Mouse (Mus musculus): ENCODE data around the gene 3110021N24Rik. TPM values are rescaled to one million over a fixed set of nuclear protein-coding genes. Genes with fewer than 3 reads are reported as not detected.

3110021N24Rik gene
- total RNA-seq, 2 experiments from 2014 or later = 0.59 to 1.2 TPM

DNA sequence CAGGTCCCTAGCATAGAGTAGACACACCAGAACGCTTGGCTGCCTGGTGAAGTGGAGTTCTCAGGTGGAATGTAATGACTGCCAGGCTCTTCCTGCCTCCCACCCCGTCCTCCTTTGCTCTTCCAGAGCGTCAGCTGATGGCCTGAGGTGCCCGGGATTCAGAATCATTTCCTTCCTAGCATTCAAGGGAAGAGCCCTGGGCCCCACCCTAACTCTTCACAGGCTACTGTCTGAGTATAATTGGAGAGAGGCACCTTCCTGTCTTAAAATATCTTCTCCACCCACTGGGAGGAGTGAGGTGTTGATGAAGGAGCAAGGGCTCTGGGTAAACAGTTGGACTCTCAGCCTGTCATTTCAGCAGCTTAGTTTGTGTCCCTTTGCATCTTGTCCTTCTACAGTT is 77.3 kb downstream of the 3110021N24Rik start:
- DNase-seq = no peak

DNA sequence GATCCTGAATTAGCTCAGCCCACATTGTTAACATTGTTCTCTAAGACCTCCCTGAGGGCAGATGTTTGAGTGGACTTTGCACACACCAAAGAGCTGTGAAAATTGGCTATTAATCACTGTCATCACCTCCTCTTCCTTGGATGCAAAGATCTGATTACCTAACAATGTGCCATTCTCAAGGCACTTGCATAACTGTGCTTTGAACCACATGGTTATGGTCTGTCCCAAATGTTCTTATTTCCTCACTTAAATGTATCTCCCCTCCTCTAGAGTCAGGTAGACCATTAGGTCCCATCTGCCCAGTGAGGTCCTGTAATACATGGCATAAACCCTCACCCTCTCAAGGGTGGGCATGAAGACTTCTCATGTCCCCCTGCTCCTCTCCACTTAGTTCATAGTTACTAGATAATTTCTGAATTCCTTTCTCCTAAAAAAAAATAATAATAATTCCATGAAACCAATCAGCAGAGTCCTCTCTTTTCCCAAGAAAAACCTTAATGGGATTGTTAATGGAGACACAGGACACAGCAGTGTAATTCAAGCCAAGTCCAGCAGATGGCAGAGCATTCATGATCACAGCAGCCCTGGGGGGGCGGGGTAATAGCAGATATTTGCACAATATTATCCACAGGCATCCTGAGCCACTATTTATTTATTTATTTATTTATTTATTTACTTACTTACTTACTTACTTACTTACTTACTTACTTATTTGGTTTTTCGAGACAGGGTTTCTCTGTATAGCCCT is 78.8 kb downstream of the 3110021N24Rik start:
- no peak for DNase-seq

DNA sequence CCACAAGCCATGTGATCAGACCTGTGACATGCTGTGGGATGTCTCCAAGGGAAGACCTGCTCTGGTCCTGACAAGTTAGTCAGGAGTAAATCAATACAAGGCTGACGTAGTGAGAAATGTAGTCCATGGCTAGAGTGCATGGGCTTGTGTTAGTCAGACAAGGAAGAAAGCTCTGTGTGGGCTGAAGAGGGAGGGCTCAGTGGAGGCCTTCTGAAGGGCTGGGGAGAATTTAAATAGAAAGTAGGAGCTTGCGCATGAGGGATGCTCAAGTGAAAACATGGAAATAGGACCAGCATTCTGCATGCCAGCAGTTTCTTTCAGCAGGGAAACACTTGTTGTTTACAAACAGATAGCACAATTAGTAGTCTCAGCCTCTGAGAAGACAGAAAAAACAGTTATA is 84.1 kb downstream of the 3110021N24Rik start:
- DNase-seq = no peak

DNA sequence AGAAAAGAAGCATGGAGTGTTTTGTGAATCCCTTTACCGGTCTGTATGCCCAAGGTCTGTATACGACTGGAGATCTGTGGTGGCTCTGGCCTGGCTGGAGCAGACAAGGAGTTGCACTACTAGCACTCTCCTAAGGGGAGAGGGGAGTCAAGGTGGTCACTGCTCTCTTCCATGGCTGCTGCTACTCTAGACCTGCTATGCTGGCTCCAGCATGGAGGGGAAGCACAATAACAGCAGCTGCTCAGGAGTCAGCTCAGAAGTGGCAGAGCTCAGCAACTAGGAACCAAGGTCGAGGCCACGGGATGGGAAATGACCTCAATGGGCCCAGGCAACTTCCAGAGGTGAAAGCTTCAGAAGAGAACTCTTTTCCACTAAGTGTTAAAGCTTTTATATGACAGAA is 91.7 kb downstream of the 3110021N24Rik start:
- no peak for DNase-seq

DNA sequence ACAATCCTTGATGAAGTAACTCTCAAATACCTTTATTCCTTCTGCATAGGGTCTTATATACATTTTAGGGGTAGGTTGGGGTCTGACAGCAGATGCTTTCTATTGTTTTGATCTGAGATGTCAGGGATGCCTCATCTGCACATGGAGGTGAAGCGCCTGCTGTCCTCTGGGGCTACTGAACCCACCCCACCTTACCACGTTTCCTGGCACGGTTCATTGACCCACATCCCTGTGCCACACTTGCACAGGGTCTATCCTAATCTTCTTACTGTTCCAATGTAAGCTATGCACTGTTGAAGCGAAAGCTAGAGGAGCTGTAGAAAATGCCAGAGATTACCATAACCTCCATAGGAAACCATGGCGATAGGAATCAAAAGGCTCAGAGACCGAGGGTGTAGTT is 92.1 kb downstream of the 3110021N24Rik start:
- DNase-seq = no peak

DNA sequence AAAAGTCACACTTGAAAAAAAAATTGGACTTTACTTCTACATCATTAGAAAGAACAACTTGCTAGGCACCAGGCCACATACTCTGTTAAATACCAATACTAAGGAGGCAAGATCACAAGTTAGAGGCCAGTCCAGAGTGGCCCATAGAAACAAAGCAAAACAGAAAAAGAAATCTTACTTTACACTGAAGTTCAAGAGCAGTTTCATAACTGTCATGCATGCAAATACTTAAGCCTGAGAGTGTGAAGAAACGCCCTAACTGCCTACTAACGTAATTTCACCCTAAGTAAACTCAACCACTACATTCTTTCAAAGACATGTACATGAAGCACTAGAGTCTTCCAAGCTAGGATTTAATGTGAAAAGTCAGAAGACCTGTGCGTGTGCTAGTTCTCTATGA is 106.2 kb downstream of the 3110021N24Rik start:
- DNase-seq = no peak

DNA sequence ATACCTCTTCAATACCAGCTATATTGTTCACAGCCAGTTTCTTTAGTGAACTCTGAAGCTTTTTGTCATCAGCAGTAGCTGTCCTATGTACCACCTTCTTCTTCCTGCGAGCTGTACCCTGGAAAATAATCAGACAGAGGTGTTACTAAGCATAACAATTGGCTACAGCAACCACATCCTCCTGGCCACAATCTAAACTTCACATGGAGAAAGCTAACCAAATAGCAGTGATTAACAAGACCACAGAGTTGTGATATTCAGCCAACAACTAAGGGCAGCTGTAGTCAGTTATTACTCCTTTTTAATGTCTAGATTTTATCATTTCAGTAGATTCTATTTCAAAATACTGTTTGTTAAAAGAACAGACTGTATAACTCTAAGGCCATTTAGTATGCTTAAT is 106.6 kb downstream of the 3110021N24Rik start:
- no peak for DNase-seq

DNA sequence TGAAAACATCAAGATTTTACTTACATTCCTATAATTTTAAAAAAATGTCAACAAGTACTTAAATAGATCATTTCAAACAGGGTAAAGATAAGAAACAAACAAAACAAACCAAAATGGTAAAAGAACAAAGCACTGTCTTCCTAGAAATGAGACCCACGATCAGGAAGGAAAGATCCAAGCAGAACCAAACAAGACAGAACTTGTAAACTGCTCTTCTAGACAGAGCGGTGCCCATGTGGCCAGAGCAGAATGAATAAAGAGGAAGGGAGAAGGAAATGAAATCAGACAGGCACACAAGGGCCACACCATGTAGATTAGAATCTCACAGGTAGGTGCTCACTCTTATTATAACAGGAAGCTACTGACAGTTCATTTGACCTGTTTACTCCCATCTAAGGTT is 107.2 kb downstream of the 3110021N24Rik start:
- no peak for DNase-seq

DNA sequence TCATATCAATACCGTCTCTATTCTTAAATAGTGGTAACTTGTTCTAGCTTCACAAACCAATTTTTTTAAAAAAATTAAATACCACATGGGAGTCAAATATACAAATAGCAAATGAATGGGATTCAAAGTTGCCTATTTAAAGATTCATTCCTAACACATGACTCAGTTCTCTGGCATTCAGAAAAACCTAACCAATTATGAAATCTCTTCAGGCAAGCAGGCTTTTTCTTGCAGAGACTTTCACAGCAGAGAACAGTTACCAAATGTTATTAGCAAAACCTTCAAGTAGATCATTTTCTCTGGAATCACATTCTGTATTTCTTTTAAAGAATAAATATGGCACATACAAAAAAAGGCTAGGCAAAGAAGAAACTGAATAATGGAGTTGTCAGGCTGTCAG is 111.2 kb downstream of the 3110021N24Rik start:
- no peak for DNase-seq

Other genes starting within 250 kb of the 3110021N24Rik start
- 10 to 100 TPM; 12.0 to 12.7 TPM for gene Prpf38a, start 140.3 kb upstream of the 3110021N24Rik start, total RNA-seq (2021)
- gene Orc1, start 140.2 kb upstream of the 3110021N24Rik start, total RNA-seq (2021) = not detected
- gene Cc2d1b, start 99.7 kb upstream of the 3110021N24Rik start, total RNA-seq (2021) = 10 to 100 TPM; 14.8 to 18.8 TPM
- gene Zfyve9, start 61.1 kb downstream of the 3110021N24Rik start, total RNA-seq (2021) = 10 to 100 TPM; 35.0 to 43.7 TPM
- gene Btf3l4, start 114.0 kb downstream of the 3110021N24Rik start, total RNA-seq (2021) = 10 to 100 TPM; 39.4 to 44.8 TPM
- gene Txndc12, start 115.0 kb downstream of the 3110021N24Rik start, total RNA-seq (2021) = 10 to 100 TPM; 12.0 to 15.1 TPM
- 10 to 100 TPM; 19.7 to 20.7 TPM for gene Kti12, start 128.1 kb downstream of the 3110021N24Rik start, total RNA-seq (2021)
- not detected for gene A730015C16Rik, start 129.0 kb downstream of the 3110021N24Rik start, total RNA-seq (2021)
- gene Rab3b, start 159.4 kb downstream of the 3110021N24Rik start, total RNA-seq (2021) = not detected

All from gastrocnemius, postnatal 25 days (tissue).